Mouse (Mus musculus) myocyte (in vitro differentiated cells): ENCODE measurements around the gene Myo18a.

Source experiments
- CEBPB ChIP-seq: IDR thresholded peaks from 2 replicates; pipeline ENCODE4 v1.6.1; 2011; ENCODE audit warnings: mild to moderate bottlenecking, moderate library complexity; ENCODE audit not compliant: poor library complexity, insufficient read depth, severe bottlenecking
- E2F4 ChIP-seq: IDR thresholded peaks from one replicate; pipeline ENCODE4 v1.6.1; 2011; ENCODE audit warnings: mild to moderate bottlenecking, control low read depth, moderate library complexity; ENCODE audit not compliant: insufficient read depth
- MAX ChIP-seq: IDR thresholded peaks from one replicate; pipeline ENCODE4 v1.6.1; 2011; ENCODE audit warnings: low read depth, mild to moderate bottlenecking, control low read depth
- MYOG ChIP-seq, 3 experiments: IDR thresholded peaks; one replicate each; pipeline ENCODE4 v1.6.1; 2011; ENCODE audit warnings: control low read depth in 2 of 3, low read depth in 2 of 3, mild to moderate bottlenecking in 2 of 3; ENCODE audit not compliant: insufficient read length in 2 of 3, control insufficient read depth in 1 of 3, insufficient read depth in 1 of 3
- POLR2A ChIP-seq: IDR thresholded peaks from one replicate; pipeline ENCODE4 v1.6.1; 2011; ENCODE audit warnings: low read depth, mild to moderate bottlenecking, control low read depth, moderate library complexity; ENCODE audit not compliant: insufficient read length
- POLR2AphosphoS2 ChIP-seq: IDR thresholded peaks from one replicate; pipeline ENCODE4 v1.6.1; 2011; ENCODE audit warnings: low read depth, control low read depth; ENCODE audit not compliant: insufficient read length
- REST ChIP-seq: IDR thresholded peaks from one replicate; pipeline ENCODE4 v1.6.1; 2011; ENCODE audit warnings: mild to moderate bottlenecking, control low read depth, moderate library complexity; ENCODE audit not compliant: insufficient read depth, insufficient read length
- SRF ChIP-seq: IDR thresholded peaks from one replicate; pipeline ENCODE4 v1.6.1; 2011; ENCODE audit warnings: low read depth; ENCODE audit not compliant: control insufficient read depth, insufficient read length
- TCF12 ChIP-seq: IDR thresholded peaks from one replicate; pipeline ENCODE4 v1.6.1; 2011; ENCODE audit warnings: mild to moderate bottlenecking, control low read depth; ENCODE audit not compliant: poor library complexity, insufficient read depth, severe bottlenecking
- TCF3 ChIP-seq: IDR thresholded peaks from one replicate; pipeline ENCODE4 v1.6.1; 2011; ENCODE audit warnings: low read depth, control low read depth; ENCODE audit not compliant: insufficient read length
- USF1 ChIP-seq: IDR thresholded peaks from one replicate; pipeline ENCODE4 v1.6.1; 2011; ENCODE audit warnings: low read depth, mild to moderate bottlenecking, control low read depth, moderate library complexity

DNA sequence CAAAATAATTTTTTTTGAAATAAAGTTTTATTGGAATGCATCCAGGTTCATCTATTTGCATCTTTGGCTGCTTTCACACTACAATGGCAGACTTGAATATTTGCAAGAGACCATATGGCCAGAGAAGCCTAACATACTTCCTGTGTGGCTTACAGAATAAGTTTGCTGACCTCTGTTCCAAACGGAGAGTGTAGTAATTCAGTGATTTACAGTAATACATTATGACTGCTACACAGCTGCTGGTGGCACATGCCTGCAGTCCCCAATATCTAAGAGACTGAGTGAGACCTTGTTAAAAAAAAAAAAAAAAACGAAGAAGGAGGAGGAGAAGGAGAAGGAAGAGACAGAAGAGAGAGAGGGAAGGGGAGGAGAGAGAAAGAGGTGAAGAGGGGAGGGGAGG is 126.4 kb downstream of the Myo18a start:
- TF ChIP-seq POLR2A (no peak), MAX (no peak), CEBPB (no peak), POLR2AphosphoS2 (no peak), USF1 (no peak), TCF12 (no peak), TCF3 (no peak), SRF (no peak), E2F4 (no peak), MYOG (IDR thresholded peaks at IDR 0.05; ENCODE audit: control insufficient read depth in 1 of 3, insufficient read depth in 1 of 3, insufficient read length in 2 of 3, low read depth in 2 of 3) (no peak), REST (no peak)
